Mouse (Mus musculus) C2C12 (cell line): ENCODE measurements around the gene Prdm11. TPM values are rescaled to one million over a fixed set of nuclear protein-coding genes. Genes with fewer than 3 reads are reported as not detected.

ENCODE experiments used
- H3K27me3 ChIP-seq: one replicate; pipeline ENCODE4 v1.6.1; 2011; ENCODE audit not compliant: control insufficient read depth, insufficient read depth, insufficient read length
- H3K36me3 ChIP-seq: one replicate; pipeline ENCODE4 v1.6.1; 2011; ENCODE audit not compliant: control insufficient read depth, insufficient read depth
- H3K4me3 ChIP-seq: one replicate; pipeline ENCODE4 v1.5.1; 2011; ENCODE audit warnings: mild to moderate bottlenecking, control low read depth; ENCODE audit not compliant: poor library complexity, insufficient read depth, severe bottlenecking
- H3K79me2 ChIP-seq: one replicate; pipeline ENCODE4 v1.6.1; 2011; ENCODE audit not compliant: control insufficient read depth, insufficient read depth
- H3K79me3 ChIP-seq: one replicate; pipeline ENCODE4 v1.6.1; 2011; ENCODE audit warnings: low read depth, control low read depth
- H3ac ChIP-seq: one replicate; pipeline ENCODE3; 2011; ENCODE audit warnings: low read depth; ENCODE audit not compliant: control insufficient read depth, insufficient read length
- CEBPB ChIP-seq: IDR thresholded peaks from one replicate; pipeline ENCODE4 v1.6.1; 2011; ENCODE audit warnings: low read depth, mild to moderate bottlenecking, control low read depth, moderate library complexity
- CTCF ChIP-seq: IDR thresholded peaks from one replicate; pipeline ENCODE4 v1.5.1; 2011; ENCODE audit not compliant: control insufficient read depth, insufficient read depth, insufficient read length
- FOSL1 ChIP-seq: IDR thresholded peaks from one replicate; pipeline ENCODE4 v1.8.0; 2011; ENCODE audit warnings: mild to moderate bottlenecking, low read length; ENCODE audit not compliant: poor library complexity, insufficient read depth, severe bottlenecking
- MAX ChIP-seq: IDR thresholded peaks from one replicate; pipeline ENCODE4 v1.6.1; 2011; ENCODE audit warnings: mild to moderate bottlenecking, control low read depth
- MYOD1 ChIP-seq: IDR thresholded peaks from one replicate; pipeline ENCODE4 v1.6.1; 2011; ENCODE audit warnings: low read depth; ENCODE audit not compliant: control insufficient read depth, insufficient read length
- MYOG ChIP-seq: IDR thresholded peaks from one replicate; pipeline ENCODE4 v1.6.1; 2011; ENCODE audit not compliant: control insufficient read depth, insufficient read length; ENCODE audit errors: extremely low read depth
- USF1 ChIP-seq: IDR thresholded peaks from one replicate; pipeline ENCODE4 v1.6.1; 2011; ENCODE audit warnings: low read depth, mild to moderate bottlenecking, control low read depth, moderate library complexity
- polyA plus RNA-seq: library from polyadenylated mRNA; unstranded; fragments of >200 nt; fragmentation: generic; extraction: Trizol; gene quantifications from one replicate; pipeline ENCODE4 v1.2.1, GENCODE M21; 2012; ENCODE audit warnings: missing spikeins

Gene Prdm11
- polyA plus RNA-seq, 1 experiment, result 2.7 TPM

DNA sequence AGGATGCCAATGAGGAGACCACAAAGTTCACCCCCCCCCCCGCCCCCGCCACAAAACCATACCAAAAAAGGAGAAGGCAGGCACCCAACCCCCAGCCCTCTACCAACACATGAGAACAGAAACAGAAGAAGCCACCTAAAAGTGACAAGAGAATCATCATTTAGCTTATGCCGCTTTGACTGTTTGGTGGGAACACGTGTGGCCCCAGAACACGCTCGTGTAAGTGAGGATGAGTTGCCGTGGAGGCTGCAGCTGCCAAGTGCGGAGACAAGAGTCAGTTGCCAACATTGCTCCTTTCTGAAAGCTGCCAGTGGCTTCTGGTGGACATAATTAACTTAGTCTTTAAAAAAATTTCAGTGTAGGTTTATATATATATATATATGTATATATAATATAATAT is 74.4 kb downstream of the Prdm11 start:
- no peak overlapping the region for H3ac ChIP-seq
- no peaks in the 10 kb centered on the region for H3K36me3 ChIP-seq
- no peak overlapping the region for H3K4me3 ChIP-seq
- no peaks in the 10 kb centered on the region for H3K79me3 ChIP-seq
- no peak for TF ChIP-seq MYOD1
- no peak for TF ChIP-seq USF1
- TF ChIP-seq CEBPB, result no peak
- no peak for TF ChIP-seq FOSL1
- TF ChIP-seq MYOG, result no peak
- TF ChIP-seq CTCF, result no peak
- TF ChIP-seq MAX, result no peak
- no peaks in the 10 kb centered on the region for H3K27me3 ChIP-seq
- H3K79me2 ChIP-seq, result no peaks in the 10 kb centered on the region

DNA sequence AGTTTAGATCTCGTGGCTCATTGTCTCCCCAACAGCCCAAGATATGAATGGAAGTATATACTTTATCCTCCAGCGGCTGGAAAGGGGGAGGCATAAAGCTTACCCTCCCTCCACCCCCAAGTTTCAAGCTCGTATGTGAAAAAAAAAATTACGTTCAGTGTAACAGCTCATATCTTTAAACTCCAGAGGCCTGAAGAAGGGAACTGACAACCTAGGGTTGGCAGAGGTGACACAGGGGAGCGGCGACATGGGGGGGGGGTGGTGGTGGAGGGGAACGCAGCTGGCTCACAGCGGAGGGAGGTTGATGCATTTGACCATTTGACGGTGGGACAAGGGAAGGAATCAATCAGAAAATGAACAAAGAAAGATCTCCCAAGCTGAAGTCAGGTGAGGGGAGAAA is 74.9 kb downstream of the Prdm11 start:
- no peak overlapping the region for H3ac ChIP-seq
- H3K36me3 ChIP-seq, result no peaks in the 10 kb centered on the region
- TF ChIP-seq CTCF, result no peak
- no peak for TF ChIP-seq MYOD1
- no peak for TF ChIP-seq MYOG
- TF ChIP-seq FOSL1, result no peak
- no peak for TF ChIP-seq MAX
- TF ChIP-seq CEBPB, result no peak
- TF ChIP-seq USF1, result no peak
- no peak overlapping the region for H3K4me3 ChIP-seq
- no peaks in the 10 kb centered on the region for H3K79me3 ChIP-seq
- no peaks in the 10 kb centered on the region for H3K27me3 ChIP-seq
- no peaks in the 10 kb centered on the region for H3K79me2 ChIP-seq

DNA sequence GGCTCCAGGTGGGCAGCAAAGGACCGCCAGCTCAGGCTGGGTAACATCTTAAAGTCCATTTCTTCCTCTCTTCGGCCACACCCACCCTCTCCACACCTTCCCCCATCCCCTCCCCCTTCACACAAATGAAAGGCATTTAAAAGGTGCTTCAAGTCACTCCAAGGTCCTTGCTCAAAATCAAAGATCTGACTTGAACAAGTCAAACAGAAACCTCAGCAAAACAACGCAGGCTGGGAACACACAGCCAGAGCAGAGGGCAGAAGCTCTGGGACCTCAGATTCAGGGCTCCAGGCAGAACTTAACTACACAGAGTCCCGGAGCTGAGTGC is 78.2 kb downstream of the Prdm11 start:
- no peaks in the 10 kb centered on the region for H3K79me3 ChIP-seq

DNA sequence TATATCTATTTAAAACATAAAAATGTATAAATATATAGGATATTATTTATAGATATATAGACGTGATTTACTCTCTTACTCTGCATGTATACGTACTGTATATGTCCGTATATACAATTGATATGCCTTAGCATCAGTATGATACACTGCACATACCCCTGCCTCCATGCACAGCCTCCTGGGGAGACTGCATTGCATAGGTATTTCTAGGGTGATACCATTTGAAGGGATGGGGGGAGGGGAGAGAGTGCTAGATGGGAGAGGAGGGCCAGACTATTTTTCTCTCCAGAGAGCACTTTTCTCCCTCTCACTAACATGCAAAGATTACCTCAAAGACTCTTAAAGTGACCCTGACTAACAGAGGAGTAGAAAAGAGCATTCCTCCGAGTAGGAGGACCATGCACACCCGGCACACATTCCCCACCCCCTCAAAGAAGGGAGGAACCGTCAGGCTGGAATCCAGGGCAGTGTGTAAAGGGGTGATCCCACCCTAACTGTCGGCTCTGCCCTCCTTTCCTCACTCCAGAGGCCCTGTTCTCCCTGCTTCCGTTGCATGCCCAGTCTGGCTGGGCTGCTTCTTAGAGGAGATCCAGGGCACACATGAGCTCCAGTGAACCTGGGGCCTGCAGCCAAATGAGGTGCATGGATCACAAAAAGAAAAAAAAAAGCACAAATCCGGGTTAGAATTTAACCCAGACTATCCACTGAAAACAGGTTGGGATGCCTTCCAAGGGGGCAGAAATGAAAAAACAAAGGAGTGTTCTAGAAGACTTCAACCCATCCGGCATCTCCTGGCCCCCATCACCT is 78.7 kb downstream of the Prdm11 start:
- Histone ChIP-seq H3K79me3 (no peaks in the 10 kb centered on the region), H3K36me3 (no peaks in the 10 kb centered on the region)
- no peak for TF ChIP-seq MAX
- TF ChIP-seq MYOD1, result no peak
- TF ChIP-seq MYOG, result no peak
- TF ChIP-seq FOSL1, result no peak
- TF ChIP-seq USF1, result no peak
- no peak for TF ChIP-seq CEBPB

More for the DNA sequence above, 78.2 kb downstream of the Prdm11 start:
- no peaks in the 10 kb centered on the region for H3K36me3 ChIP-seq
- no peaks in the 10 kb centered on the region for H3K27me3 ChIP-seq
- H3ac ChIP-seq, result no peak overlapping the region
- TF ChIP-seq MYOG (no peak), MAX (no peak), CEBPB (no peak), CTCF (no peak), MYOD1 (no peak), USF1 (no peak), FOSL1 (no peak)
- no peaks in the 10 kb centered on the region for H3K79me2 ChIP-seq
- H3K4me3 ChIP-seq, result no peak overlapping the region

DNA sequence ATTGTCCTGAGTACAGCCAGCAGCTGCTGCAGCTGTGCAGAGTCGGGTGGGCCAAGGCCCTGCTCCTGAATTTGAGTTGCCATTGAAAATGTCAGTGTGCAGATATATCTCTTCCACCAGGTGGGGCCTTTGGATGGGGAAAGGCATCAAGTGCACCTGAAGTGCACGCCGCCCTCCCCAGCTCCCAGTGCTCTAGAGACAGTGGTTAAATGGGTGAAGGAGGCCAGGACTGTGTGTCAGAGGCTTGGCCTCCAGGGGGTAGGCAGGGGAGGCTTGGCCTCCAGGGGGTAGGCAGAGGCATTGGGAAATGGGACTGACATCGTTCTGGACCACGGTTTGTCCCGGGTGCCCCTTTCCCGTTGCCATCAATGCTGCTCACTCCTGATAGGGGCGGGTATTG is 79.7 kb downstream of the Prdm11 start:
- no peaks in the 10 kb centered on the region for H3K36me3 ChIP-seq
- no peak overlapping the region for H3K4me3 ChIP-seq
- no peak overlapping the region for H3ac ChIP-seq
- H3K79me2 ChIP-seq, result no peaks in the 10 kb centered on the region
- no peaks in the 10 kb centered on the region for H3K27me3 ChIP-seq
- no peaks in the 10 kb centered on the region for H3K79me3 ChIP-seq
- TF ChIP-seq MYOD1 (no peak), MAX (no peak)

More for the DNA sequence above, 78.7 kb downstream of the Prdm11 start:
- H3ac ChIP-seq, result no peak overlapping the region
- H3K4me3 ChIP-seq, result no peak overlapping the region
- no peaks in the 10 kb centered on the region for H3K79me2 ChIP-seq
- no peaks in the 10 kb centered on the region for H3K27me3 ChIP-seq

DNA sequence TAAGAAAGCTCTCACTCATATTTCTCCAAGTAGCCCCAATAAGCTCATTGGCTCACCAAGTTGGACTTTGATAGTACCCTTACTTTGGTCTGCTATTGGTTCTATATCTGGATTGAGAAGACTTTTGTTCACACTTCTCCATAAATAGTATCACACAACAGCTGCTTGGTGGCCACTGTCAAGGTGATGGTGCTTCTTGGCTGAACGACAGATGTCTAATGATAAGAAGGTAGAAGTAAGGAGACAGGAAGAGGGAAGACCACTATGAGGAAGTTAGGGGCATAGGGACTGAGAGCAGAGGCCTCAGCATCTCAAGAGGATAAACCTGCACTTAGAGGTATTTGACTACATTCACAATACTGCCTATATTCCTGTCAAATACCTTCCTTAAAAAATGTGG is 81.6 kb downstream of the Prdm11 start:
- Histone ChIP-seq H3K27me3 (no peaks in the 10 kb centered on the region), H3K79me3 (no peaks in the 10 kb centered on the region), H3K4me3 (no peak overlapping the region), H3K36me3 (no peaks in the 10 kb centered on the region), H3K79me2 (no peaks in the 10 kb centered on the region), H3ac (no peak overlapping the region)
- no peak for TF ChIP-seq MYOG
